Mouse (Mus musculus) adrenal gland, postnatal 4 days (tissue): Measurements from ENCODE around the gene Omt2b. TPM values are rescaled to one million over a fixed set of nuclear protein-coding genes. Genes with fewer than 3 reads are reported as not detected.
"Not testable (repeated sequence)": the region's sequence is repeated elsewhere in the genome, so short reads cannot be mapped to it uniquely, and the experiment has no call there.

ENCODE experiments used
- DNase-seq, 2 experiments: peaks; one replicate each; pipeline ENCODE4 v3.0.0; 2021 to 2022; ENCODE audit warnings: low spot score in 2 of 2, mixed read lengths in 2 of 2
- total RNA-seq, 2 experiments: library from RNA; stranded (reverse); gene quantifications; 2 replicates each; pipeline ENCODE4 v1.2.3; 2021

Omt2b gene
- total RNA-seq, 2 experiments from 2014 or later, result not detected

GRCm38 (mm10) chr9:78351504-78352220, 24.3 kb downstream of the Omt2b start:
- no peak for DNase-seq

GRCm38 (mm10) chr9:78354665-78355578, 27.5 kb downstream of the Omt2b start:
- DNase-seq, result no peak

GRCm38 (mm10) chr9:78355611-78356010, 28.2 kb downstream of the Omt2b start, which contains the start of gene Gsta2:
Gene Gsta2, minus strand, starts transcription at chr9:78355788.
- DNase-seq, result no peak

GRCm38 (mm10) chr9:78358053-78358452, 30.7 kb downstream of the Omt2b start:
- DNase-seq, result peak in 1 of 2 experiments; percentile 38

GRCm38 (mm10) chr9:78359750-78360483, 32.5 kb downstream of the Omt2b start:
- no peak for DNase-seq

- DNase-seq, result no peak
These were observed 33.1 kb downstream of the Omt2b start for GRCm38 (mm10) chr9:78360484-78360872.

GRCm38 (mm10) chr9:78363374-78363773, 36.0 kb downstream of the Omt2b start:
- DNase-seq, result no peak

- DNase-seq, result no peak
These were observed 37.3 kb downstream of the Omt2b start for GRCm38 (mm10) chr9:78364701-78365100.

GRCm38 (mm10) chr9:78365850-78366544, 38.6 kb downstream of the Omt2b start:
- DNase-seq, result no peak

GRCm38 (mm10) chr9:78367959-78368358, 40.6 kb downstream of the Omt2b start, which contains the start of gene Dppa5a:
Gene Dppa5a, minus strand, starts transcription at chr9:78368177.
- not testable (repeated sequence) for DNase-seq

GRCm38 (mm10) chr9:78368671-78369293, 41.4 kb downstream of the Omt2b start:
- DNase-seq, result no peak

GRCm38 (mm10) chr9:78369349-78369748, 42.0 kb downstream of the Omt2b start:
- DNase-seq, result no peak

- no peak for DNase-seq
These were observed 42.4 kb downstream of the Omt2b start for GRCm38 (mm10) chr9:78369786-78370185.

- no peak for DNase-seq
These were observed 44.1 kb downstream of the Omt2b start for GRCm38 (mm10) chr9:78371441-78371840.

- no peak for DNase-seq
These were observed 45.6 kb downstream of the Omt2b start for GRCm38 (mm10) chr9:78372827-78373504.

GRCm38 (mm10) chr9:78374397-78374796, 47.0 kb downstream of the Omt2b start:
- DNase-seq, result no peak

- DNase-seq, result no peak
These were observed 47.5 kb downstream of the Omt2b start for GRCm38 (mm10) chr9:78374885-78375389.

GRCm38 (mm10) chr9:78375486-78375885, 48.1 kb downstream of the Omt2b start:
- no peak for DNase-seq

GRCm38 (mm10) chr9:78377546-78377945, 50.2 kb downstream of the Omt2b start:
- no peak for DNase-seq
